8 mouse cellular contexts compared by ENCODE assay signal in the genomic region with DNA sequence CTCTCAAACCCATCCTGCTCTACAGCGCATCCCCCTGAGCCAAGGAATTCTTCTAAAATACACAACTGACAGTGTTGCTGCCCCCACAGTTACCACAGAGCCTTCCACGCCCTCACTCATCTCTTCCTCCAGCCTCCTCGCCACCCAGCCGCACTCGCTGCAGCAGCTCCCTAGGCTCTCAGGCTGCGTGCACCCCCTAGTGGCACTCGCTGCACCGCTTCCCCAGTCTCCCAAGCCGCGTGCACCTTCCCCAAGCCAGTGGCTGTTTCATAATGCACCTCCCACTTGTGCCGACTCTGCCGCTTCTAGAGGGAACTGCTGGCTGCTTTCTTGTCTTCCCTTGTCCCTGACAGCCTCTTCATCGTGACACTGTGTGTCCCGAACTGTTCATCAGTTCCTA.
DNase-seq lines count a peak whose midpoint lies in the region; ATAC-seq and TF ChIP-seq lines count a peak whose summit lies in the region.

No protein-coding gene starts in this region.

- peak; percentile 71 for TF ChIP-seq CTCF in liver, adult 2 months (IDR thresholded peaks at IDR 0.05; ENCODE audit: low read depth, low read length)
- peak; percentile 90 for TF ChIP-seq CTCF in stomach, postnatal 0 days (IDR thresholded peaks at IDR 0.05; ENCODE audit: low read depth)

- H3K9me3 ChIP-seq in heart, embryonic 11.5 days (replicated peaks; ENCODE audit: control insufficient read depth, low read length) = no peaks in the 10 kb centered on the region
- no peaks in the 10 kb centered on the region for H3K9me3 ChIP-seq in kidney, embryonic 15.5 days (replicated peaks)
- H3K9me3 ChIP-seq in stomach, postnatal 0 days (ENCODE audit: control insufficient read depth, low read length) = no peaks in the 10 kb centered on the region

- H3K9ac ChIP-seq in heart, embryonic 11.5 days (ENCODE audit: low read depth, low read length) = no peak overlapping the region
- H3K9ac ChIP-seq in kidney, embryonic 15.5 days = no peak overlapping the region
- no peak overlapping the region for H3K9ac ChIP-seq in liver, adult 2 months (ENCODE audit: low read depth, low read length)
- H3K9ac ChIP-seq in stomach, postnatal 0 days (ENCODE audit: low read length) = no peak overlapping the region

- no peaks in the 10 kb centered on the region for H3K79me2 ChIP-seq in liver, adult 2 months (ENCODE audit: control insufficient read depth, insufficient read depth, low read length)

- TF ChIP-seq POLR2A in liver, adult 2 months (IDR thresholded peaks at IDR 0.05; ENCODE audit: extremely low read depth, insufficient read depth, low read length) = no peak

- no peaks in the 10 kb centered on the region for H3K36me3 ChIP-seq in heart, embryonic 11.5 days (ENCODE audit: control insufficient read depth, insufficient read depth, low read length)
- H3K36me3 ChIP-seq in kidney, embryonic 15.5 days = no peaks in the 10 kb centered on the region
- no peaks in the 10 kb centered on the region for H3K36me3 ChIP-seq in liver, adult 2 months (ENCODE audit: control insufficient read depth, insufficient read depth, low read length)
- H3K36me3 ChIP-seq in stomach, postnatal 0 days (ENCODE audit: control insufficient read depth, insufficient read depth, low read length) = no peaks in the 10 kb centered on the region

- no peak overlapping the region for H3K27ac ChIP-seq in heart, embryonic 11.5 days (ENCODE audit: low read depth, low read length)
- no peak overlapping the region for H3K27ac ChIP-seq in kidney, embryonic 15.5 days
- no peak overlapping the region for H3K27ac ChIP-seq in liver, adult 2 months (replicated peaks; ENCODE audit: insufficient read depth, low read depth, low read length)
- H3K27ac ChIP-seq in stomach, postnatal 0 days (replicated peaks) = no peak overlapping the region

- peaks cover 24% of the 10 kb centered on the region for H3K4me1 ChIP-seq in heart, embryonic 11.5 days (ENCODE audit: control insufficient read depth, insufficient read depth, low read length)
- H3K4me1 ChIP-seq in kidney, embryonic 15.5 days = peaks cover 33% of the 10 kb centered on the region
- no peaks in the 10 kb centered on the region for H3K4me1 ChIP-seq in liver, adult 2 months (ENCODE audit: control insufficient read depth, insufficient read depth, low read length)
- no peaks in the 10 kb centered on the region for H3K4me1 ChIP-seq in stomach, postnatal 0 days (replicated peaks; ENCODE audit: control insufficient read depth, insufficient read depth)

- WGBS in heart, embryonic 11.5 days (ENCODE audit: insufficient replicate concordance) = 4% methylated on average over 14 of the region's 14 CpGs
- WGBS in kidney, embryonic 15.5 days = 3% methylated on average over 14 of the region's 14 CpGs
- WGBS in liver, adult 2 months = 52% methylated on average over 14 of the region's 14 CpGs
- 12% methylated on average over 14 of the region's 14 CpGs for WGBS in stomach, postnatal 0 days

- peak overlapping the region; percentile 83 for H3K4me2 ChIP-seq in heart, embryonic 11.5 days
- H3K4me2 ChIP-seq in kidney, embryonic 15.5 days = peak overlapping the region; percentile 71
- H3K4me2 ChIP-seq in stomach, postnatal 0 days (replicated peaks; ENCODE audit: low read depth) = peak overlapping the region; percentile 19; the same call in 1 of the 2 replicates

- no peak for TF ChIP-seq EP300 in stomach, postnatal 0 days (optimal IDR thresholded peaks at IDR 0.05)

- H3K27me3 ChIP-seq in heart, embryonic 11.5 days (ENCODE audit: control insufficient read depth, insufficient read depth, low read length) = peaks cover 5% of the 10 kb centered on the region; the same call in 1 of the 2 replicates
- H3K27me3 ChIP-seq in kidney, embryonic 15.5 days = peaks cover 27% of the 10 kb centered on the region
- peaks cover 4% of the 10 kb centered on the region for H3K27me3 ChIP-seq in liver, adult 2 months (ENCODE audit: control insufficient read depth, insufficient read depth, low read length)
- no peaks in the 10 kb centered on the region for H3K27me3 ChIP-seq in stomach, postnatal 0 days (ENCODE audit: control insufficient read depth, insufficient read depth, low read length)

- ATAC-seq in CD4-positive, CD25-positive, alpha-beta regulatory T cell, adult 4 months = peak; percentile 68
- ATAC-seq in erythroblast, adult 5-6 weeks (replicated peaks; ENCODE audit: low FRiP score, poor library complexity, severe bottlenecking) = peak; percentile 84
- peak; percentile 49; the same call in 1 of the 2 replicates for ATAC-seq in heart, embryonic 11.5 days (replicated peaks; ENCODE audit: insufficient number of reproducible peaks, low FRiP score, low TSS enrichment)
- peak; percentile 63 for ATAC-seq in kidney, embryonic 15.5 days (replicated peaks; ENCODE audit: low FRiP score)
- peak; percentile 64 for ATAC-seq in monocyte, adult 5-6 weeks (replicated peaks; ENCODE audit: insufficient number of reproducible peaks, low FRiP score, low TSS enrichment, poor library complexity, severe bottlenecking)
- peak; percentile 67 for ATAC-seq in stomach, postnatal 0 days (ENCODE audit: low FRiP score, low TSS enrichment)

- H3K4me3 ChIP-seq in heart, embryonic 11.5 days (ENCODE audit: low read depth, low read length) = peak overlapping the region; percentile 25
- H3K4me3 ChIP-seq in kidney, embryonic 15.5 days (replicated peaks) = peak overlapping the region; percentile 21; the same call in 1 of the 2 replicates
- no peak overlapping the region; the same call in 1 of the 2 replicates for H3K4me3 ChIP-seq in liver, adult 2 months (ENCODE audit: insufficient read depth, low read depth, low read length)
- no peak overlapping the region for H3K4me3 ChIP-seq in stomach, postnatal 0 days (ENCODE audit: low read depth, low read length)

- DNase-seq in brain, adult 2 months (ENCODE audit: low read depth, low spot score) = peak; percentile 96
- DNase-seq in liver, adult 2 months (ENCODE audit: extremely low read depth, low read depth, low spot score) = no peak
- DNase-seq in stomach, postnatal 0 days (ENCODE audit: low spot score) = peak; percentile 70

Comparison
In these comparisons a context has a peak if more than half of its experiments do, and no peak if none do; other contexts are left out.
1. H3K4me2 ChIP-seq: peak in every context shown above with its lines; median percentile 83 in heart, embryonic 11.5 days; 71 in kidney, embryonic 15.5 days; 19 in stomach, postnatal 0 days.
2. H3K4me3 ChIP-seq: peak in heart, embryonic 11.5 days (single experiment) and kidney, embryonic 15.5 days (single experiment); none in liver, adult 2 months (single experiment) and stomach, postnatal 0 days (single experiment).
3. Peak in every context shown above with its lines, with median percentiles within 50 percentile points of each other: ATAC-seq.